Mouse (Mus musculus) midbrain, embryonic 12.5 days (tissue): ENCODE measurements around the gene Cdc42bpg. TPM values are rescaled to one million over a fixed set of nuclear protein-coding genes. Genes with fewer than 3 reads are reported as not detected.
A peak's percentile ranks its signal among the peaks of the same experiment; 100 is the strongest.

Experiments used
- ATAC-seq: fragments of 200-750 bp; cut with Nextera tagmentation; 2 replicates; pipeline ENCODE4 v1.8.0; 2017; ENCODE audit warnings: low read depth, moderate TSS enrichment, moderate library complexity; ENCODE audit not compliant: low FRiP score
- H3K27ac ChIP-seq: fragments of 300-500 bp; sonication (generic); replicated peaks from 2 replicates; pipeline ENCODE4 v1.5.1; 2016; ENCODE audit warnings: mild to moderate bottlenecking
- H3K27me3 ChIP-seq: fragments of 300-500 bp; sonication (generic); 2 replicates; pipeline ENCODE4 v1.6.1; 2016; ENCODE audit warnings: mild to moderate bottlenecking
- H3K36me3 ChIP-seq: fragments of 300-500 bp; sonication (generic); 2 replicates; pipeline ENCODE4 v1.6.1; 2016
- H3K4me1 ChIP-seq: fragments of 300-500 bp; sonication (generic); 2 replicates; pipeline ENCODE4 v1.6.1; 2016
- H3K4me2 ChIP-seq: fragments of 300-500 bp; sonication (generic); replicated peaks from 2 replicates; pipeline ENCODE4 v1.6.1; 2016; ENCODE audit warnings: mild to moderate bottlenecking, moderate library complexity
- H3K4me3 ChIP-seq: fragments of 300-500 bp; sonication (generic); 2 replicates; pipeline ENCODE4 v1.5.1; 2016; ENCODE audit warnings: mild to moderate bottlenecking
- H3K9ac ChIP-seq: fragments of 300-500 bp; sonication (generic); replicated peaks from 2 replicates; pipeline ENCODE4 v1.6.1; 2016; ENCODE audit warnings: mild to moderate bottlenecking, moderate library complexity
- H3K9me3 ChIP-seq: fragments of 300-500 bp; sonication (generic); 2 replicates; pipeline ENCODE4 v1.6.1; 2016; ENCODE audit warnings: mild to moderate bottlenecking
- WGBS: fragments of 180-500 bp; shearing (Covaris S2); methylation state at CpG from one replicate; pipeline ENCODE4 v1.1.7; 2016; 5-methylcytosine and 5-hydroxymethylcytosine counted together
- polyA plus RNA-seq: library from polyadenylated mRNA; unstranded; fragments of >200 nt; fragmentation: Nextera tagmentation; extraction: Ambion mirVana; gene quantifications from 2 replicates; pipeline ENCODE4 v1.2.1, GENCODE M21; 2016

Gene Cdc42bpg
- polyA plus RNA-seq, 1 experiment from 2014 or later = 0.37 TPM

DNA sequence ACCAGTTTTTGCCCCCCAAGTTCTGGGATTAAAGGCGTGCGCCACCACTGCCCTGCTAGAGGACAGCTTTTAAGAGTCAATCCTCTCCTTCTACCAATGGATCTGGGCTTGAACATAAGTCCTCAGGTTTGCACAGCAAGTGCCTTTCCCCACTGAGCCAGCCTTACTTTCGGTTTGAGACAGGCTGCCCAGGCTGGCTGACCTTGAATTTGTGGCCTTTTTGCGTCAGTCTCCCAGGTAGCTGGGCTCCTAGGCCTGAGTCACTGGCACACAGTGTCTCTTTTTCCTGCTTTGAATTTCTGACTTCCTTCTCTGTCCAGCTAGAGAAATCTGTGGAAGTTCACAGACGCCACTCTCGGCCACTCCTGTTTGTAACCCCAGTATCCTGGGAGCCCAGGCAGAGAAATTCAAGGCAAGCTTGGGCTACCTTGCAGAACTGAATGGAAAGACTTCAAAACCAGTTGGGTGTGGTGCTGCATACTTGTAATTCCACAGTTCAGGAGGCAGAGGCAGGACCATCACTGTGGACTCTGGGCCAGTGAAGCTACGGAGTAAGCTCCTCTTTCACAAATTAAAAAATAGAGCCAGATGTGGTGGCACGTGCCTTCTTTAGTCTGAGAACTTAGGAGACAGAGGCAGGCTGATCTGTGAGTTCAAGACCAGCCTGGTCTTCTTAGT lies 36.3 kb upstream of the Cdc42bpg start:
- H3K27me3 ChIP-seq = 0 out of 2 replicates have a peak, but pooled peaks cover 7% of the 10 kb centered on the region
- no peak overlapping the region for H3K9ac ChIP-seq
- ATAC-seq = no peak
- no peak overlapping the region for H3K4me3 ChIP-seq
- H3K4me2 ChIP-seq = no peak overlapping the region
- WGBS = 86% methylated on average over 8 of the region's 8 CpGs
- H3K4me1 ChIP-seq = 0 out of 2 replicates have a peak, but pooled peaks cover 3% of the 10 kb centered on the region
- no peak overlapping the region for H3K27ac ChIP-seq
- no peaks in the 10 kb centered on the region for H3K36me3 ChIP-seq
- no peaks in the 10 kb centered on the region for H3K9me3 ChIP-seq

DNA sequence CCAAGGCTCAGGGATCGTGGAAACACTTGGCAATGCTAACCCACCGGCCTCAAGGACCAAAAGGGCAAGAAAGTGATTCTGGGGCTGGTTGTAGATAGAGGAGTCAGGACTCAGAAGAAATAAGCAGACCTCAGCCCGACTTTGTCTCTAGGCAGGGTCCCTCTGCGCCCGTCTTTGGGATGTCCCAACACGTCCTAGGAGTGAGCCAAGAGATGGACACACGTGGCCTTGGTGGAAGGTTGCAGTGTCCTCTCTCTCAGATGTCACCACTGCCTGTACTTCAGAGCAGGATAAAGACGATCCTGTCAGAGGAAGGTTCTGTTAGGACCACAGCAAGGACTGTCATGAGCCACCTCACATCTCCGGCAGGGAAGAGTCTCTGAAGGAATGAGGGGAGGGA lies 35.6 kb upstream of the Cdc42bpg start:
- Histone ChIP-seq H3K9ac (no peak overlapping the region), H3K4me1 (peaks cover 8% of the 10 kb centered on the region), H3K27ac (no peak overlapping the region), H3K4me2 (no peak overlapping the region), H3K36me3 (no peaks in the 10 kb centered on the region), H3K9me3 (no peaks in the 10 kb centered on the region), H3K27me3 (0 out of 2 replicates have a peak, but pooled peaks cover 7% of the 10 kb centered on the region), H3K4me3 (no peak overlapping the region)
- no peak for ATAC-seq
- WGBS = 62% methylated on average over 9 of the region's 9 CpGs

DNA sequence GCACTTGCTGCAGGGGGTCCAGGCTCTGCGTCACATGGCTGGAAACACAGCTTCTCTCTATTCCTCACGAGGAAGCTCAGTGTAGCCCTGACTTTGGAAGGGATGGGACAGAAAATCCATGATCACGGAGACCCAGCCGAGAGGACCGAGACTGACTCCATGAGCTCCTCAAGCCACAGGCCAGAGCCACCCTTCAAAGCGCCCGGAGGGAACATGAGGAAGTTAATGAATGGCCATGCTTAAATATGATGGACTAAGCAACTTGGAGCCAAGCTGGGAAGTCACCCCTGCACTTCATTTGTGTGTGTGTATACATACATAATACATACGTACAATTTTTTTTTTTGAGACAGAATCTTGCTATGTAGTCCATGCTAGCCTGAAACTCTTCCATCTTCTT lies 35.0 kb upstream of the Cdc42bpg start:
- no peaks in the 10 kb centered on the region for H3K36me3 ChIP-seq
- 0 out of 2 replicates have a peak, but pooled peaks cover 7% of the 10 kb centered on the region for H3K27me3 ChIP-seq
- ATAC-seq = no peak
- peaks cover 13% of the 10 kb centered on the region for H3K4me1 ChIP-seq
- H3K9ac ChIP-seq = no peak overlapping the region
- no peak overlapping the region for H3K27ac ChIP-seq
- WGBS = 31% methylated on average over 8 of the region's 8 CpGs
- H3K4me3 ChIP-seq = no peak overlapping the region
- H3K9me3 ChIP-seq = no peaks in the 10 kb centered on the region
- H3K4me2 ChIP-seq = no peak overlapping the region

DNA sequence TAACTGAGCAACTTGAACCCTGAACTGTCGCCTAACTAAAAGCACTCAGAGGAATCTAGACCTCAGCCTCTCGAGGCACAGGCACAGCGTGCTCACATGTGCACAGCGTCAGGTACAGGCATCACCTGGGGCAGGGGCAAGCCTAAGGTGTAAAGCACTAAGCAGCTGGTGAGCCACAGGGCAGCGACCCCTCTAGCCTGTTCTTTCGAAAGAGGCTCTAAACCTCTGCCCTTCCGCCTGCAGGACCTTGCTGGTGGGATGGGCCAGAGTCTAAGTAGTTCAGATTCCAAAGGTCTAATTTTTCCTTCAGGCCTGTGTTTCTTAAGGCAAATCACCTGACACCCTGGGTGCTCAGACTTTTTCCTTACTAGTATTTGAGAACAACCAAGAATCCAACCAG lies 34.2 kb upstream of the Cdc42bpg start:
- Histone ChIP-seq H3K9me3 (no peaks in the 10 kb centered on the region), H3K4me3 (no peak overlapping the region), H3K27ac (no peak overlapping the region), H3K4me2 (no peak overlapping the region), H3K36me3 (no peaks in the 10 kb centered on the region), H3K9ac (no peak overlapping the region), H3K4me1 (peaks cover 14% of the 10 kb centered on the region), H3K27me3 (0 out of 2 replicates have a peak, but pooled peaks cover 7% of the 10 kb centered on the region)
- WGBS = 72% methylated on average over 7 of the region's 7 CpGs
- ATAC-seq = no peak

DNA sequence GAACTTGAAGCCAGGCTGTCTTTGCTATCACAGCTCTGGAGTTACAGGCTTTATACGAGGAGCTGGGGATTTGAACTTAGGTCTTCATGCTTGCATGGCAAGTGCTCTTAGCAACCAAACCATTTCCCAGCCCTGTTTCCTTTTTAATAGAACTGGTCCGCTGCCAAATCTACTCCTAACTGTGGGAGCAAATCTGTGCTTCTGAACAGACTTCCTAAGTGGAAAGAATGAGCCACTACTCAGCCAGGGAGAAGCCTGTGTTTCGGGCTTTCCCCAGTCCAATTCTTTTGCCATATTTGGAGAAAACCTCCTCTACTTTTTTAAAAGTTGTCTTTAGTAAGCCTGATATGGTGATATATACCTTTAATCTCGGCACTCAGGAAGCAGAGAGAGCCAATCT lies 33.5 kb upstream of the Cdc42bpg start:
- WGBS = 92% methylated on average over 4 of the region's 4 CpGs
- ATAC-seq = no peak
- H3K4me1 ChIP-seq = peaks cover 15% of the 10 kb centered on the region

DNA sequence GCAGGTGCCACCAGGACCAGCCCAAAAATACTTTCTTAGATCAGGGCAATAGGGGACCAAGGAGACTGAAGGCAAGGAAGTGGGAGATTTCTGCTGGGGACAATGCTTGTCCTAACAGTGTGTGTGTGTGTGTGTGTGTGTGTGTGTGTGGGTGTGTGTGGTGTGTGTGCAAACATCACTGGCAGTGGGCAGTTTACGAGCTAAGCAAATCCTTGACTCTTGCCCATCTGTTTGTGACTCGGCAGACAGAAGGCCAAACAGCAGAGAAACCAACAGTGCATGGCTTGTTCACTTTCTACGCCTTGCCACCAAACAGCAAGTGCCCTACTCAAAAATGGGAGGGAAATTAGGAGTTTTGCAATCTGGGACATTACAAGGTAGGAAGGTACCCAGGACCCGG lies 32.7 kb upstream of the Cdc42bpg start:
- H3K4me1 ChIP-seq = peaks cover 20% of the 10 kb centered on the region
- 90% methylated on average over 4 of the region's 4 CpGs for WGBS

More for the DNA sequence above, 33.5 kb upstream of the Cdc42bpg start:
- no peak overlapping the region for H3K4me2 ChIP-seq
- H3K36me3 ChIP-seq = no peaks in the 10 kb centered on the region
- H3K9me3 ChIP-seq = no peaks in the 10 kb centered on the region
- no peak overlapping the region for H3K27ac ChIP-seq
- no peak overlapping the region for H3K9ac ChIP-seq
- H3K4me3 ChIP-seq = no peak overlapping the region
- H3K27me3 ChIP-seq = 0 out of 2 replicates have a peak, but pooled peaks cover 3% of the 10 kb centered on the region

DNA sequence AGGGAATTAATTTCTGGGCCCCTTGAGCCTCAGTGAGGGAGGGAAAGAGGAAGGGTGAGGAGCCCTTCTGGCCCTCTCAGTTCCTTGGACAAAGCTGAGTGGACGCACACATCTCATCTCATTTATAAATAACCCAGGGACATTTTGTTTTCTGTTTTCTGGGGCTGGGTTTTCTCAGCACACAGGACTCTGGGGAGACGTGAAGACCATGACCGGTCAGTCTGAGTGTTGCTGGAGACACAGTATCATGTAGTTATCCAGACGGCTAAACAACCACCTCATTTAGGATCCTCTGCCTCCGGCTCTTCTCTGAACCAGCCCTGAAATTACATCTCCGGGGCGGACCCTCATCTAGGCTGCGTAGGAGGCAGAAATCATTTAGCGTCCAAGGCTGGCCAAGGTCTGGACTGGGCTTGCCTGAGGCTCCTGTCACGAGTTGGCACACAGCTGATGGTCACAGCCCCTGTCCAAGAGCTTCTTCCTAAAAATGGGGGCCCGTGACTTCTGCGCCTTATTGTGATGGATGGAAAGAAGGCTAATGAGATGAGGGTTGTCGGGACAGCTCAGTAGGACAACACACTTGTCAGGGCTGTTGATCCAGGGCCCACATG lies 32.2 kb upstream of the Cdc42bpg start:
- Histone ChIP-seq H3K27ac (no peak overlapping the region), H3K9ac (no peak overlapping the region), H3K4me3 (no peak overlapping the region), H3K4me2 (no peak overlapping the region), H3K36me3 (no peaks in the 10 kb centered on the region), H3K9me3 (no peaks in the 10 kb centered on the region), H3K4me1 (peaks cover 26% of the 10 kb centered on the region), H3K27me3 (no peaks in the 10 kb centered on the region)
- no peak for ATAC-seq
- WGBS = 92% methylated on average over 13 of the region's 13 CpGs

More for the DNA sequence above, 32.7 kb upstream of the Cdc42bpg start:
- Histone ChIP-seq H3K4me3 (no peak overlapping the region), H3K9ac (no peak overlapping the region), H3K27ac (no peak overlapping the region), H3K9me3 (no peaks in the 10 kb centered on the region), H3K27me3 (no peaks in the 10 kb centered on the region), H3K4me2 (no peak overlapping the region), H3K36me3 (no peaks in the 10 kb centered on the region)
- no peak for ATAC-seq

DNA sequence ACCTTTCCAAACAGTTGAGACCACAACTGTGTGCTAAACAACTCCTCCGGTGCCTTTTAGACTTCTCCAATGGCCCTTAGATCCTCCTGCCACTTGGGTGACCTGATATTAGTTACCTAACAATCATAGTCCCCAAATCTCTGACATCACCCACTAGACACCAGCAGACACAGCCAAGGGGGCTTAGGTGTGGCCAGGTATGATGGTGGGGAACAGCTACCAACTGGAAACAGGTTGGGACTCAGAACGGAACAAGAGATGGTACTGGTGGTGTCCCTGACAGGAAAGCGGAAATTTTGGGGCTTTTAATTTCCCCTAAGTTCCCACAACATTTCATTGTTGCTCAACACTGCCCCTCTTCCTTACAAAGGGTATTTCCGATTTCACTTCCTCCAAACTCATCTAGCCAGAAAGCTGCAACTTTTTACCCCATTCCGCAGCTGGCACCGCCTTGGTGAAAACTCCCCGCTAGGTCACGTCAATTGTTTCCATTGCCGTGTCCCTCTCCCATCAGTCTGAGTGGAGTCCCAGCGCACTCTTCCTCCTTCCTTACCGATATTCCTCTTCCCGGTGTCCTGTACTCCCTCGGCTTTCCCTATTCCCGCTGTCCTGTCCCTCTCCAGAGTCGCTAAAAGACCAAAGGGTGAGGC lies 30.4 kb upstream of the Cdc42bpg start:
- Histone ChIP-seq H3K4me1 (peaks cover 37% of the 10 kb centered on the region), H3K9me3 (no peaks in the 10 kb centered on the region), H3K27me3 (no peaks in the 10 kb centered on the region), H3K27ac (peak overlapping the region; percentile 56), H3K4me2 (peak overlapping the region; percentile 95), H3K36me3 (peaks cover 12% of the 10 kb centered on the region; the same call in 1 of the 2 replicates), H3K4me3 (peak overlapping the region; percentile 82), H3K9ac (peak overlapping the region; percentile 72)
- ATAC-seq = peak; percentile 31; the same call in 1 of the 2 replicates
- 8% methylated on average over 15 of the region's 15 CpGs for WGBS

DNA sequence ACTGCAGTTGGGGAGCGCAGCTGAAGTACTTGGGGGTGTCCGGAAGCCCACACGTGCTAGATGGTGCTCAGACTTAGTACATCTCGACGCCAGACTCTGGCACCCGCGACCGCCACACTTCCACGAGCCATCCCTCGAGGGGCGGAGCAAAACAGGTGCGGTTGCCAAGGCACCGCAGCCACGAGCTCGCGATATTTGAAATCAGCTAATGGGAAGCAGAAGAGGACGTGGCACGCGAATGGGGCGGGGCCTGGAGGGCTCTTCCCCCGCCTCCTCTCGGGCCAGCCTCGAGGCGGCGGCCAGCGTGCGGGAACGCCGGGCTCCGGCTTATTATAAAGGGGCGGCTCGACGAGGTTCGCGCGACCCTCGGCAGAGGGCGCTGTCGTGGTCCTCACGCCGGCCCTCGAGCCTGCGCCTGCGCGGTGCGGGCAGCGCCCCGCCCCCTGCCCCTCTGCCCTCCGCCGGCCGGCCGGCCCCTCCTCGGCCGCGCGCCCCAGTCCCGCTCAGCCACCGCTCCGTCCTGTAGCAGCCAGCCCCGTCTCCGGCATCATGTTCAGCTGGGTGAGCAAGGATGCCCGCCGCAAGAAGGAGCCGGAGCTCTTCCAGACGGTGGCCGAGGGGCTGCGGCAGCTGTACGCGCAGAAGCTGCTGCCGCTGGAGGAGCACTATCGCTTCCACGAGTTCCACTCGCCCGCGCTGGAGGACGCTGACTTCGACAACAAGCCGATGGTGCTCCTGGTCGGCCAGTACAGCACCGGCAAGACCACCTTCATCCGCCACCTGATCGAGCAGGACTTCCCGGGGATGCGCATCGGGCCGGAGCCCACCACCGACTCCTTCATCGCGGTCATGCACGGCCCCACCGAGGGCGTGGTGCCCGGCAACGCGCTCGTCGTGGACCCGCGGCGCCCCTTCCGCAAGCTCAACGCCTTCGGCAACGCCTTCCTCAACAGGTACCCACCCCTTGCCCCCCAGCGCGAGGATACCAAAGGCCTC lies 29.5 kb upstream of the Cdc42bpg start, which contains the start of gene Ehd1:
TSS of gene Ehd1 (plus strand) at position 300 of the 996 bp plus-strand sequence.
- peak within 1 kb of the TSS; percentile 82 for H3K4me3 ChIP-seq

DNA sequence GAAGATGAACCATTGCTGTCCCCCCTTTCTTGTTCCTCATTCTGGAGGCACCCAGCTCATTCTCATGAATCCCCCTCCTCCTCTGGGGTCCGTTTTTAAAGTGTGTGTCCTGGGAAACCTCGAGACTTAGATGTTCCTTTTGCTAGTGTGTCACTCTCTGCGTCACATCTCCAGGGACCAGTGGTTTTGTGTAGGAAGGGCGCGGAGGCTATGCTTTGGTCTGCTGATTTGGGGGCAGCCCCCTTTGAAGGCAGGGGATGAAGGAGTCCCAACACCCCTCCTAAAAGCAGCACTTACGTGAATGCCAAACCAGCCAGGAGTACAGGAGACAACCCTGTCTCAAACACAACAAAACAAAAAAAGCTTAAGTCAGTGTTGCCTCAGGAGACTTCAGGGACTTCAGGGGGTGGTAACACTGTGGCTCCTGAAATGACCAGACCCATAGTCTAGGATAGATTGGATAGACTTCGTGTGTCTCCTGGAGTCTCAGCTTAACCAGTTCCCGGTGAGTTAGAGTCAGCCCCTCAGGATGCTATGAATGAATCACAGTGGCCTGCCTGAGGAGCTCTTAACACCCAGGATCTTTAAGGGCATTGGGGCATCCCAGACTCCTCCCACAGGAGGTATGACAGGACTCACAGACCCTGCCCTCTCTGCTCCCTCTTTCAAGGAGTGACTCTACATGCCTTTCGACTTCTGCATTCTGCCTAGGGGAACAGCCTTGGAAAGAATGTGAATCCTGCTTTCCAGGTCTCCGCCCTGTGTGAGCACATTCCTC lies 28.4 kb upstream of the Cdc42bpg start:
- H3K4me1 ChIP-seq = peaks cover 37% of the 10 kb centered on the region
- peak overlapping the region; percentile 82 for H3K4me3 ChIP-seq
- H3K36me3 ChIP-seq = peaks cover 31% of the 10 kb centered on the region
- 10% methylated on average over 10 of the region's 10 CpGs for WGBS
- H3K27me3 ChIP-seq = no peaks in the 10 kb centered on the region
- ATAC-seq = no peak
- H3K9ac ChIP-seq = peak overlapping the region; percentile 88
- H3K4me2 ChIP-seq = peak overlapping the region; percentile 95
- no peak overlapping the region for H3K27ac ChIP-seq
- H3K9me3 ChIP-seq = no peaks in the 10 kb centered on the region

More for the DNA sequence above, 29.5 kb upstream of the Cdc42bpg start, which contains the start of gene Ehd1:
- H3K36me3 ChIP-seq = peaks cover 20% of the 10 kb centered on the region
- ATAC-seq = peak; percentile 98
- peak within 1 kb of the TSS; percentile 78 for H3K27ac ChIP-seq
- peak within 1 kb of the TSS; percentile 88 for H3K9ac ChIP-seq
- peaks cover 37% of the 10 kb centered on the region for H3K4me1 ChIP-seq
- under 1% methylated on average over 103 of the region's 106 CpGs for WGBS
- no peaks in the 10 kb centered on the region for H3K9me3 ChIP-seq
- H3K27me3 ChIP-seq = no peaks in the 10 kb centered on the region
- peak within 1 kb of the TSS; percentile 95 for H3K4me2 ChIP-seq
